Mouse (Mus musculus): ENCODE data around the gene Vmn2r47.
"Not testable (repeated sequence)": the region's sequence is repeated elsewhere in the genome, so short reads cannot be mapped to it uniquely, and the experiment has no call there.

Gene Vmn2r47

DNA sequence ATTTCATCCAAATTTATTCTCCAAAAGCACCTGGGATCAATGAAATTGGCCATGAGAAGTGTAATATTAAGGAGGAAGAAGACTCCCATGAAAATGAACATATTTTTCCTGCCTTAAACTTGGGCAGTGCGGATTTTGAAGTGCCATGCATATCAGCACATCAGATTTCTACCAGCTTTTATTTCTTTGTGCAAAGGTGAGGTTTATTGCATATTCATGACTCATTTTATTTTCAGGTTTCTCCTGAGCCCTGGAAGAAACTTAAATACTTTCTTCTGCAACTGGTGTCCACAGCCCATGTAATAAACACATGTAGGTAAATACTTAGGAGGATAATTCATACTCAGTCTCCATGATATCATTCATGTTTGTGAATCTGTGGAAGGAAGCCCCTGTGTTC is at the start of gene Vmn2r47:
TSS of gene Vmn2r47 (minus strand) at position 101 of the 400 bp plus-strand sequence.
- not testable (repeated sequence) for DNase-seq (ENCODE audit: low read depth)

DNA sequence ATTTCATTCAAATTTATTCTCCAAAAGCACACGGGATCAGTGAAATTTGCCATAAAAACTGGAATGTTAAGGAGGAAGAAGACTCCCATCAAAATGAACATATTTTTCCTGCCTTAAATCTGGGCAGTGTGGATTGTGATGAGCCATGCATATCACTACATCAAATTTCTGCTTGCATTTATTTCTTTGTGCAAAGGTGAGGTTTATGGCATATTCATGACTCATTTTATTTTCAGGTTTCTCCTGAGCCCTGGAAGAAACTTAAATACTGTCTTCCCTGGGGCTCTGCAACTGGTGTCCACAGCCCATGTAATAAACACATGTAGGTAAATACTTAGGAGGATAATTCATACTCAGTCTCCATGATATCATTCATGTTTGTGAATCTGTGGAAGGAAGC is 70.7 kb downstream of the Vmn2r47 start, which contains the start of gene Vmn2r46:
TSS of gene Vmn2r46 (minus strand) at position 101 of the 400 bp plus-strand sequence.
- DNase-seq (ENCODE audit: low read depth): not testable (repeated sequence)
